8 mouse cellular contexts compared by ENCODE assay signal in genomic region chr7:126297579-126298460, GRCm38 (mm10).
DNase-seq lines count a peak whose midpoint lies in the region.
"Had no signal": no experiment of that assay in that cellular context is flagged by ENCODE, and none has a peak within 500 bp of the region (broad histone marks: within the 10 kb centered on the region; RNA-seq: fewer than 3 reads in every experiment).

No protein-coding gene starts in this region.

- peak; percentile 62 for DNase-seq in kidney, adult 9 months
- no peak for DNase-seq in kidney, adult 11 months
- peak; percentile 78 for DNase-seq in testis, postnatal 10 days (ENCODE audit: low spot score)
- DNase-seq in testis, postnatal 14 days (ENCODE audit: low spot score), result no peak
- peak; percentile 58 for DNase-seq in c-Kit-positive CD71-negative TER-119-negative erythroid progenitor cells, embryonic 14.5 days (ENCODE audit: low read depth)
- DNase-seq in kidney, postnatal 36 days, result peak; percentile 49 to 75
- DNase-seq in ovary, adult 18-20 months (ENCODE audit: low spot score), result no peak
- DNase-seq: liver, embryonic 13.5 days had no signal

Comparison
In these comparisons a context has a peak if more than half of its experiments do, and no peak if none do; other contexts are left out.
1. DNase-seq: peak in kidney, adult 9 months (single experiment), testis, postnatal 10 days (single experiment), c-Kit-positive CD71-negative TER-119-negative erythroid progenitor cells, embryonic 14.5 days (single experiment) and kidney, postnatal 36 days (2 of 2); none in kidney, adult 11 months (single experiment), testis, postnatal 14 days (single experiment) and ovary, adult 18-20 months (single experiment).